Mouse (Mus musculus) megakaryocyte-erythroid progenitor cell, adult 5-6 weeks (primary cell): Measurements from ENCODE around the gene Ftl1-ps1. TPM values are rescaled to one million over a fixed set of nuclear protein-coding genes. Genes with fewer than 3 reads are reported as not detected.

Source experiments
- ATAC-seq: replicated peaks from 2 replicates; pipeline ENCODE4 v1.8.0; 2016; ENCODE audit warnings: mild to moderate bottlenecking, inconsistent platforms; ENCODE audit not compliant: severe bottlenecking, poor library complexity, low FRiP score, low TSS enrichment
- total RNA-seq, 2 experiments: library from RNA; stranded (forward) in 1 of 2; stranded (reverse) in 1 of 2; fragments of 200-1000, 215-1000 nt in 1 of 2; fragments of >200 nt in 1 of 2; fragmentation: Nextera tagmentation in 1 of 2; gene quantifications; 2 replicates each; pipeline ENCODE4 v1.2.3; 2014 to 2017

Gene Ftl1-ps1
- total RNA-seq (2014; fragmentation: Nextera tagmentation) (33.0 and 41.4 TPM in 2 replicates), total RNA-seq (2017) (13.7 and 17.1 TPM in 2 replicates)

DNA sequence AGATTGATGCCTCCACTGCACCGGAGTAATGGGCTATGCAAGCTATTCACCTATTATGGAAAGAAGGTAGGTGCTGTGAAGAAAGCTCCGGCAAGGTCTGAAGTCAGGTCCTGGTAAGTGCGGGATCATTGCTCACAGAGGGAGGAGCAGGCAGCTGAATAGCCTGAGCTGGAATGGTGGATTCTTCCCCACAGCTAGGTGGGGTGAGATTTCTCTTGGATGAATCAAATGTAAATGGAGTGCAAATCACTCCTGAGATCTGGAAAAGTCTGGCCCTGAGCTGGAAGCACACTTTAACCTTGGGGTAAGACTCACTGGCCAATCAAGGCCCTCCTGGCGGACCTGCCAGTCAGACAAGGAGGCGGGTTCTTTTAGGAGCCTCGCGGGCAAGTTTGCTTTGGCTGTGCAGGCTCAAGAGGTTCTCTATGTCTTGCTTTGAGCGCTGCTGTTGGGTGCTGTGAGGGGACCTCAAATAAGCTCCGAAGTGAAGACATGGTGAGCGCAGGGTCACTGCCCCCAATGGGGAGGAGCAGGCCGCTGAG, at the start of gene Ftl1-ps1:
Ftl1-ps1 (plus strand) TSS at position 397 of the 542 bp plus-strand sequence.
- no peak for ATAC-seq

DNA sequence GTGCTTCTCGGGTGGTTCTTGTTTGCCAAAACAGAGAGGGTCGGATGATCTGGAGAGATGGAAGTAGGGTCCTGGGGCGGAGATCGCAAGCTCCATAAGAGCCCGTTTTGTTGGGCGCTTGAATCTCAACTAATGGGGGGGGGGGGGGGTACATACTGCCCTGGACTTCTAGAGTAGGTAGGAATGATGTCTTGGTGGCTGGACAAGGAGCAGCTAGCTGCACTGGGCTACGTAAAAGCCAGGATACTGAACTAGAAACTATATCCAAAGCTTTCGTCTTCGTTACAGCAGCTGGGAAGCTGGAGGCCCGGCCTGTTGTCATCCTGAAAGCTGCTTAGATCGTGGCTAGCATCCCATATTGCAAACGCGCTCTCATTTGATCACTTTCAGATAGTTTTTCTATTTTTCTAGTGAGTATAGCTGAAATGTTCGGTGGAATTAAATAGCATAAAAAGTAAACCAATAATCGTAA, 49.0 kb upstream of the Ftl1-ps1 start:
- ATAC-seq, result peak; percentile 15; the same call in 1 of the 2 replicates

DNA sequence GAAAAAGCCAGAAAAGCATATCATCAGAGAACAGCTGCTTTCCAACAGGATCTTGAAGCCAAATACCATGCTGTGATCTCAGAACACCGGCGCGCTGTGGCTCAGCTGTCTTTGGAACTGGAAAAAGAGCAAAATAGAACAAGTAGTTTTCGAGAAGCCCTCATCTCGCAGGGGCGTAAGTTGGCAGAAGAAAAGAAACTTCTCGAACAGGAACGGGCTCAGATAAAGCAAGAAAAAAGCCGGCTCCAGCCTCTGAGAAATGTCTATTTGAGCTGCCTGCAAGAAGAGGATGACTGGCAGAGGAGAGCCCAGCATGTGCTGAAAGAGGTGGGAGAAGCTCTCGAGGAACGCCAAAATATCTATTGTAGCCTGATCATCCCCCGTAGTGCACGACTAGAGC, 43.0 kb upstream of the Ftl1-ps1 start:
- ATAC-seq, result no peak

DNA sequence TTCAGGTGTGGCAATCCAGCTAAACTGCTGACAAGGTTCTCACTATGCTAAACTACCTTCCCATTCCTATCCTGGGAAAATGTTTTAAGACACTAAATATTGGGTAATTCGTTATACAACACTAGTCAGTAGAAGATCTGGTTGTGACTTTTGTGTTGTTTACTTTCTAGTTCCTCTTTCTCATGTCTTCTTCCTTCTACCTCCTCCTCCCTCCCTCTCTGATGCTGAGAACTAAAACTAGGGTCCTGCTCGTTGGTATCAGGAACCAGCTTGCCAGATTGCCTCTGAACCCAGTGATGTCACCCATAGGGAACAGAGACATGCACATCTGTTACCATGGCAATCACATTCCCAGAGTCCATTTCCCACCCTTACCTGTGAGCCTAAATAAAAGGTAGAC, 37.3 kb upstream of the Ftl1-ps1 start:
- no peak for ATAC-seq

DNA sequence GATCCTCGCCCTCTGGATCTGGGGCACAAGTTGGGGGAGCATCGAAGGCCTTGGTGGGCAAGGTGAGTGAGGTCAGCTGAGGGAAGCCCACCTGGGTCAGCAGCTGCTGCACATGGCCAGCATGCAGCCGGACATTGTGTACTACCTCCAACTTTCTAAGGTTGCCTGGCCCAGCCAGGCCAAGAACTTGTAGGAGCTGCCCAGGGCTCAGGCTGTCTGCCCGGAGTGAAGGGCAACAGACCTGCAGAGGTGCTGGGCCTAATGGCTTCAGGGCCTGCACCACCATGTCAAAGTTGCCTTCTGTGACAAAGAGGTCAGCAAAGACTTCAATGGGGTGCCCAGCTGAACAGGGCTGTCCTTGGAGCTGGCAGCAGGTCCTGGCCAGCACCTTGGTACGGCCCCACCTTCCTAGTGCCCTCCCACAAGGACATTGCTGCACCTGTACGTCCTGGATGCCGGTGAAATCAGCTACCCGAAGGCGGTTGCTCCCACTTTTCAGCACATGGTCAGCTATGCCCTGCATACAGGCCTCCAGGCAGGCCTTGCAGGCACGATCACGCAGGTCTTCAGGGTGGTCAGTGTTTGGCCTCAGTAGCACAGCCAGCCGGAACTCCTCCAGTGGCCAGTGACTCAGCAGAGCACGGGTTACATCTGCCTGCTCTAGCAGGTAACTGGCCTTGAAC, 36.2 kb upstream of the Ftl1-ps1 start:
- ATAC-seq, result peak; percentile 20; the same call in 1 of the 2 replicates

DNA sequence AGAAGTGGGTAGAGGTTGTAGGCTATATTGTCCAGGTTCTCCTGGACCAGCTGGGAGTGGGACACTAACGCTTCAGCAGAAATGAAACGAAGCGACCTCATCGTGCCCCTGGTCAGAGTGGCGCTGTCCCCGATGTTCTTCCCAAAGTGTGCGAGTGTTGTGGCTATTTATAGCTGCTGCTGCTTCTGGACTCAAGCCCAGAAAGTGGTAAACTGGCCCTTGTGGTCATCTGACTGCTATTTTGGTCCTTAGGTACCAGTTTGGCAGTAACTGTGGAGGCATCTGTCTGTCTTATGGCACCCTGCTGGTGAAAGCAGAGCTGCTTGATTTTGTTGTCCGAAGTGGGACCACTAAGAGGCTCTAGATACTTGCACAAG, 35.6 kb upstream of the Ftl1-ps1 start, which contains the start of gene Lrrc14b:
Lrrc14b (minus strand) TSS at position 147 of the 377 bp plus-strand sequence.
- ATAC-seq, result no peak

DNA sequence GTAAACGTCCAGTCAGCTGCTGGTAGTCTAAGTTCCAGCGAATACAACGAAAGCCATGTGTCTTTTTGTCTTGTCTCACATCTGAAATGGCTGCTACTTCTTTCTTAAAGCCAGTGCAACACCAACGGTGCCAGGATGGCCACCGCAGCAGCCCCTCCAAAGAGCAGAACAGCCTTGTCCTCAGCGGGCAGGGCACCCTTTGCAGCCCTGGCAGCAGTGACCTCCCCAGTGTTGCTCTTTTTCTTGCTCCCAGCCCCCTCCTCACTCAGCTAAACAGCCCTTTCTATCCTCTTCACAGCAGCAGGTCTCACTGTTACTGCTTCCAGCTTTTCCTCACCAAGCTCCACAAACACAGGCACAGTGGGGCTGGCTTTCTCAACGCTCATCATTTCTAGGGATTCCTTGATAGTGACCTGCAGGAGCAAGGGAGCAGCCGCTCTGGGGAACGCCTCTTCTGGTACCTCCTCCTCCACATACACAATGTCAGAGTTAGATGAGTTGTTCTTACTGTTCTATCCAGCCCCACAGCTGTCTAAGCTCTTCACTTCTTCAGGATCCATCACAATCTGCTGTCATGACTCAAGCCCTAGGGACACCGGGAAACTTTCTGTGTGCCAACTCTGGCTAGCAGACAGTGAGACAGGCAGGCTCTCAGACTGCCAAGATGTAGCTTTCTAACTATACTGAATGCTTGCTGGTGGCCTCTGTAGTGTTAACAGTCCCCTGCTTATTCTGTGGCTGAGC, 17.8 kb upstream of the Ftl1-ps1 start:
- no peak for ATAC-seq

DNA sequence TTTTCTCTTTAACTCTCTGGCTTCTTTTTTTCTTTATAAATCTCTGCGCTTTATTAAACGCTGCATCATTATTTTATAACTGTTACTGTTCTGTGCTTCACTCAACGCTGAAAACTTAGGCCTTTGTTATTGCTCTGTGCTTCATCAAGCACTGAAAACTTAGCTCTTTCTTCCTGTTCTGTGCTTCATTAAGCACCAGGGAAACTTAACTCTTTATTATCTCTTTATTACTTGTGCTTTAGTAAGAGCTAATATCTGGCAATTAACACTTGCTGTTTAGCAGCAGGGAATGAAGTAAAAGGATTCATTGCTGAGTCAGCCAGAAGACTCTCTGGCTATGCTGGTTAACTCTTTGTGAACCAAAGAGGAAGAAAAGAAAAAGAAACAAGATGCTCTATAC, 17.2 kb upstream of the Ftl1-ps1 start:
- no peak for ATAC-seq

DNA sequence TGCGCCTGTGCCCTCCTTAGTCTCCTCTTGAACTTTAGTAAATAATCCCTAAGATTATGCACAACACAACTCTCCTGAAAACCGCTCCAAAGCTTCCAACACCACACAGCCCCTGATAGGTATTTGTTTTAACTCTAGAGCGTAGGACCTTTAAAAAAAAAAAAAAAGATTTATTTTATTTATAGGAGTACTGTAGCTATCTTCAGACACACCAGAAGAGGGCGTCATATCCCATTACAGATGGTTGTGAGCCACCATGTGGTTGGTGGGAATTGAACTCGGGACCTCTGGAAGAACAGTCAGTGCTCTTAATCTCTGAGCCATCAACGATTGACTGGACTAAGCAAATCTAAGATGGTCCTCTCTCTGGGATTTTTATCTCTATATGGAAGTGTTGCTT, 9.8 kb upstream of the Ftl1-ps1 start:
- no peak for ATAC-seq

DNA sequence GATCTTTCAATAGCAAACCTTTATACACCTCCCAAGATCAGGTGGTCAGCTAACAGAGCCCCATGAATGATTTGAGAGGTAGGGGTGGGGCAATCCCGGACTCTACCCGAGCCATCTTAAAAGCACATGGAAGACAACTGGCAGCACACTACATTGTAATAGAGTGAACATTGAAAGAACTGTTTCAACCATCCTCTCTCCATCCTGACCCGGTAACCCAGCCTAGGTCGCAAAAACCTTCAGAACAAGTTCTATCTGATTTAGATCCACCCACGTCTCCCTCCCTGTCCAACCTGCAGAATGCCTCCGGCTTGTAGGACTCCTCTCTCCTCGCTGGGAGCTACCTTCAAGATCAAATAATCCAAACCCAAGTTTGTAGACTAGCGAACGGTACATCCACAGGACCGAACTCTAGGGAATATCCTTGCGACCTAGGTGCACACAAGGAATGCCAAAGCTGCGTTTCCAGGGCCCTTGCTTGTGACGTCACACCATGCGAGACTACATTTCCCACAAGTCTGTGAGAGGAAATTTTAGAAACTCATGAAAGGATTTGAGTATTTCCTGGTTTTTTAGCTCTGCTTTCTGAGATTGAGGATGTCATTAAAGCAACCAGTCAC, 9.0 kb upstream of the Ftl1-ps1 start, which contains the start of gene Zfp72:
Zfp72 (minus strand) TSS at position 466 of the 620 bp plus-strand sequence.
- peak; percentile 92 for ATAC-seq

DNA sequence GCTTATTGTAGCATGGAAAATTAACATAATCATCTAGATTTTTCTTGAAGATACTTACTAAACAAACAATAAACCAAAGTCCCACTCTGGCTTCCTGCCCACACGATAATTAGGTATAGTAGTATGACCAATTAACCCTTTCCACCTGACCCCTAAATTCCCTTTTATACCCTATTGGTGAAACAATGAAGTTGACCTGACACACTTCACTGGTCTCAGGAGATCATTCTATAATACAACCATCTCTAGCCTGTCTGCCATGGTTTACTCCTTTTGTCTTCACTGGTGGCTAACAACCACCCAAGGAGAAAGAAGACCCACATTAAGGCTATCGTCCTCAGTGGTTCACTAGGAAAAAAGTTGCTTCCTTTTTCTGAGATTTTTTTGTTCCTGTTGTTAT, 8.3 kb upstream of the Ftl1-ps1 start:
- ATAC-seq, result no peak

DNA sequence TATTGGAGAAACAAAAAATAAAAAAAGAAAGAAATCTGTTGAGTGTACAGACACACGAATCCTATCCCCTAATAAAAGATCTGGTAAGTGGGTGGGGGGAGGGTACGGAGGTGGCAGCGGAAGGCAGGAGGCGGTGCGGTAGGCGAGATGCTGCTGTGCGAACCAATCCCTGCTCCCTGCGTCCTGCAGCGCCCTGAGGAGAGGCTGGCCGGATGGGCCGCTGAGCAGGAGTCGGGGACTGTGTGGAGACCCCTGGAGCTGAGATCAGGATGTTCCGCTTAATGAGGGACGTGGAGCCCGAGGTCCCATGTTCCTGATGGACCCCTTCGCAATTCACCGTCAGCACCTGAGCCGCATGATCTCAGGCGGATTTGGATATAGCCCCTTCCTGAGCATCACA, 40.4 kb downstream of the Ftl1-ps1 start:
- no peak for ATAC-seq

Other genes starting within 250 kb of the Ftl1-ps1 start
- gene Exoc3, start 191.0 kb upstream of the Ftl1-ps1 start, total RNA-seq (2014; fragmentation: Nextera tagmentation), result 31.8 and 34.2 TPM in 2 replicates
- 30.3 and 38.6 TPM in 2 replicates for gene Exoc3, start 191.0 kb upstream of the Ftl1-ps1 start, total RNA-seq (2017)
- gene Ahrr, start 107.4 kb upstream of the Ftl1-ps1 start, total RNA-seq (2014; fragmentation: Nextera tagmentation), result not detected in 2 replicates
- gene Ahrr, start 107.4 kb upstream of the Ftl1-ps1 start, total RNA-seq (2017), result 0.80 TPM in 1 of 2 replicates, not detected in the other
- gene Pdcd6, start 82.1 kb upstream of the Ftl1-ps1 start, total RNA-seq (2014; fragmentation: Nextera tagmentation), result 102 and 146 TPM in 2 replicates
- gene Pdcd6, start 82.1 kb upstream of the Ftl1-ps1 start, total RNA-seq (2017), result 107 and 126 TPM in 2 replicates
- 173 and 209 TPM in 2 replicates for gene Sdha, start 49.4 kb upstream of the Ftl1-ps1 start, total RNA-seq (2014; fragmentation: Nextera tagmentation)
- gene Sdha, start 49.4 kb upstream of the Ftl1-ps1 start, total RNA-seq (2017), result 330 and 537 TPM in 2 replicates
- 21.0 and 28.1 TPM in 2 replicates for gene Ccdc127, start 49.4 kb upstream of the Ftl1-ps1 start, total RNA-seq (2014; fragmentation: Nextera tagmentation)
- gene Ccdc127, start 49.4 kb upstream of the Ftl1-ps1 start, total RNA-seq (2017), result 41.0 and 71.2 TPM in 2 replicates
- gene Lrrc14b, start 35.7 kb upstream of the Ftl1-ps1 start, total RNA-seq (2014; fragmentation: Nextera tagmentation), result not detected in 2 replicates
- gene Lrrc14b, start 35.7 kb upstream of the Ftl1-ps1 start, total RNA-seq (2017), result not detected in 2 replicates
- gene Zfp72, start 8.9 kb upstream of the Ftl1-ps1 start, total RNA-seq (2014; fragmentation: Nextera tagmentation), result 1.0 and 2.0 TPM in 2 replicates
- gene Zfp72, start 8.9 kb upstream of the Ftl1-ps1 start, total RNA-seq (2017), result 1.6 and 7.2 TPM in 2 replicates
- 10.5 and 15.8 TPM in 2 replicates for gene Zfp825, start 94.3 kb downstream of the Ftl1-ps1 start, total RNA-seq (2014; fragmentation: Nextera tagmentation)
- gene Zfp825, start 94.3 kb downstream of the Ftl1-ps1 start, total RNA-seq (2017), result 3.4 and 15.7 TPM in 2 replicates
- gene Erap1, start 239.9 kb downstream of the Ftl1-ps1 start, total RNA-seq (2014; fragmentation: Nextera tagmentation), result 22.6 and 50.3 TPM in 2 replicates
- gene Erap1, start 239.9 kb downstream of the Ftl1-ps1 start, total RNA-seq (2017), result 38.8 and 156 TPM in 2 replicates